Mouse (Mus musculus): ENCODE data around the gene Agbl4. TPM values are rescaled to one million over a fixed set of nuclear protein-coding genes. Genes with fewer than 3 reads are reported as not detected.

Agbl4 gene
- total and polyA plus RNA-seq, 2 experiments = not detected

- no peak for DNase-seq (ENCODE audit: extremely low read depth, low read depth, low spot score)
- Histone ChIP-seq H3K9ac (ENCODE audit: low read depth, low read length) (no peak overlapping the region), H3K27me3 (ENCODE audit: control insufficient read depth, insufficient read depth, low read length) (no peaks in the 10 kb centered on the region), H3K4me1 (ENCODE audit: control insufficient read depth, insufficient read depth, low read length) (no peaks in the 10 kb centered on the region), H3K36me3 (ENCODE audit: control insufficient read depth, insufficient read depth, low read length) (no peaks in the 10 kb centered on the region), H3K4me3 (ENCODE audit: insufficient read depth, low read depth, low read length) (no peak overlapping the region), H3K27ac (replicated peaks; ENCODE audit: insufficient read depth, low read depth, low read length) (no peak overlapping the region), H3K79me2 (ENCODE audit: control insufficient read depth, insufficient read depth, low read length) (no peaks in the 10 kb centered on the region)
- no peak for TF ChIP-seq CTCF (IDR thresholded peaks at IDR 0.05; ENCODE audit: low read depth, low read length)
- TF ChIP-seq POLR2A (IDR thresholded peaks at IDR 0.05; ENCODE audit: extremely low read depth, insufficient read depth, low read length) = no peak
- 88% methylated on average over 1 of the region's 1 CpGs for WGBS
Measured at GRCm38 (mm10) chr4:111444616-111445160, 1047.2 kb downstream of the Agbl4 start.

- no peak for TF ChIP-seq CTCF (IDR thresholded peaks at IDR 0.05; ENCODE audit: low read depth, low read length)
- no peak for TF ChIP-seq POLR2A (IDR thresholded peaks at IDR 0.05; ENCODE audit: extremely low read depth, insufficient read depth, low read length)
- DNase-seq (ENCODE audit: extremely low read depth, low read depth, low spot score) = no peak
- no peak overlapping the region for H3K4me3 ChIP-seq (ENCODE audit: insufficient read depth, low read depth, low read length)
- H3K4me1 ChIP-seq (ENCODE audit: control insufficient read depth, insufficient read depth, low read length) = no peaks in the 10 kb centered on the region
- no peak overlapping the region for H3K27ac ChIP-seq (replicated peaks; ENCODE audit: insufficient read depth, low read depth, low read length)
- WGBS = 77% methylated on average over 3 of the region's 3 CpGs
- H3K79me2 ChIP-seq (ENCODE audit: control insufficient read depth, insufficient read depth, low read length) = no peaks in the 10 kb centered on the region
- H3K9ac ChIP-seq (ENCODE audit: low read depth, low read length) = no peak overlapping the region
- H3K36me3 ChIP-seq (ENCODE audit: control insufficient read depth, insufficient read depth, low read length) = no peaks in the 10 kb centered on the region
- H3K27me3 ChIP-seq (ENCODE audit: control insufficient read depth, insufficient read depth, low read length) = no peaks in the 10 kb centered on the region
Measured at GRCm38 (mm10) chr4:111447918-111448317, 1050.5 kb downstream of the Agbl4 start.

GRCm38 (mm10) chr4:111448586-111448985 is 1051.1 kb downstream of the Agbl4 start:
- H3K4me3 ChIP-seq (ENCODE audit: insufficient read depth, low read depth, low read length) = no peak overlapping the region
- no peaks in the 10 kb centered on the region for H3K27me3 ChIP-seq (ENCODE audit: control insufficient read depth, insufficient read depth, low read length)
- DNase-seq (ENCODE audit: extremely low read depth, low read depth, low spot score) = no peak
- no peak overlapping the region for H3K9ac ChIP-seq (ENCODE audit: low read depth, low read length)
- WGBS = 96% methylated on average over 4 of the region's 4 CpGs
- TF ChIP-seq POLR2A (IDR thresholded peaks at IDR 0.05; ENCODE audit: extremely low read depth, insufficient read depth, low read length) = no peak
- no peak for TF ChIP-seq CTCF (IDR thresholded peaks at IDR 0.05; ENCODE audit: low read depth, low read length)
- H3K4me1 ChIP-seq (ENCODE audit: control insufficient read depth, insufficient read depth, low read length) = no peaks in the 10 kb centered on the region
- no peaks in the 10 kb centered on the region for H3K79me2 ChIP-seq (ENCODE audit: control insufficient read depth, insufficient read depth, low read length)
- H3K36me3 ChIP-seq (ENCODE audit: control insufficient read depth, insufficient read depth, low read length) = no peaks in the 10 kb centered on the region
- H3K27ac ChIP-seq (replicated peaks; ENCODE audit: insufficient read depth, low read depth, low read length) = no peak overlapping the region

- no peaks in the 10 kb centered on the region for H3K4me1 ChIP-seq (ENCODE audit: control insufficient read depth, insufficient read depth, low read length)
- TF ChIP-seq CTCF (IDR thresholded peaks at IDR 0.05; ENCODE audit: low read depth, low read length) = no peak
- TF ChIP-seq POLR2A (IDR thresholded peaks at IDR 0.05; ENCODE audit: extremely low read depth, insufficient read depth, low read length) = no peak
- H3K79me2 ChIP-seq (ENCODE audit: control insufficient read depth, insufficient read depth, low read length) = no peaks in the 10 kb centered on the region
- H3K4me3 ChIP-seq (ENCODE audit: insufficient read depth, low read depth, low read length) = no peak overlapping the region
- H3K27me3 ChIP-seq (ENCODE audit: control insufficient read depth, insufficient read depth, low read length) = no peaks in the 10 kb centered on the region
- no peak for DNase-seq (ENCODE audit: extremely low read depth, low read depth, low spot score)
- H3K9ac ChIP-seq (ENCODE audit: low read depth, low read length) = no peak overlapping the region
- WGBS = 61% methylated on average over 7 of the region's 7 CpGs
- no peaks in the 10 kb centered on the region for H3K36me3 ChIP-seq (ENCODE audit: control insufficient read depth, insufficient read depth, low read length)
- no peak overlapping the region for H3K27ac ChIP-seq (replicated peaks; ENCODE audit: insufficient read depth, low read depth, low read length)
Measured at GRCm38 (mm10) chr4:111449442-111450199, 1052.2 kb downstream of the Agbl4 start.

GRCm38 (mm10) chr4:111451283-111451918 is 1053.9 kb downstream of the Agbl4 start:
- no peak for TF ChIP-seq POLR2A (IDR thresholded peaks at IDR 0.05; ENCODE audit: extremely low read depth, insufficient read depth, low read length)
- TF ChIP-seq CTCF (IDR thresholded peaks at IDR 0.05; ENCODE audit: low read depth, low read length) = no peak
- Histone ChIP-seq H3K9ac (ENCODE audit: low read depth, low read length) (no peak overlapping the region), H3K79me2 (ENCODE audit: control insufficient read depth, insufficient read depth, low read length) (no peaks in the 10 kb centered on the region), H3K36me3 (ENCODE audit: control insufficient read depth, insufficient read depth, low read length) (no peaks in the 10 kb centered on the region), H3K4me3 (ENCODE audit: insufficient read depth, low read depth, low read length) (no peak overlapping the region), H3K4me1 (ENCODE audit: control insufficient read depth, insufficient read depth, low read length) (no peaks in the 10 kb centered on the region), H3K27ac (replicated peaks; ENCODE audit: insufficient read depth, low read depth, low read length) (no peak overlapping the region), H3K27me3 (ENCODE audit: control insufficient read depth, insufficient read depth, low read length) (no peaks in the 10 kb centered on the region)
- no peak for DNase-seq (ENCODE audit: extremely low read depth, low read depth, low spot score)
- 78% methylated on average over 7 of the region's 7 CpGs for WGBS

Measured in liver, adult 2 months (tissue).